Mouse (Mus musculus) embryonic facial prominence, embryonic 10.5 days (tissue): ENCODE measurements around the gene Erc1. TPM values are rescaled to one million over a fixed set of nuclear protein-coding genes. Genes with fewer than 3 reads are reported as not detected.

ENCODE experiments used
- DNase-seq: peaks from one replicate; pipeline ENCODE4 v3.0.0-alpha.2; 2017; ENCODE audit warnings: low spot score
- H3K27ac ChIP-seq: fragments of 300-500 bp; sonication (generic); replicated peaks from 2 replicates; pipeline ENCODE4 v1.5.1; 2016; ENCODE audit warnings: mild to moderate bottlenecking
- H3K27me3 ChIP-seq: fragments of 300-500 bp; sonication (generic); replicated peaks from 2 replicates; pipeline ENCODE4 v1.6.1; 2016; ENCODE audit warnings: low read depth, mild to moderate bottlenecking; ENCODE audit not compliant: poor library complexity, severe bottlenecking
- H3K36me3 ChIP-seq: fragments of 300-500 bp; sonication (generic); replicated peaks from 2 replicates; pipeline ENCODE4 v1.6.1; 2016; ENCODE audit warnings: mild to moderate bottlenecking, moderate library complexity
- H3K4me1 ChIP-seq: fragments of 300-500 bp; sonication (generic); 2 replicates; pipeline ENCODE4 v1.6.1; 2016
- H3K4me3 ChIP-seq: fragments of 300-500 bp; sonication (generic); 2 replicates; pipeline ENCODE4 v1.5.1; 2016; ENCODE audit warnings: mild to moderate bottlenecking, moderate library complexity
- H3K9me3 ChIP-seq: fragments of 300-500 bp; sonication (generic); 2 replicates; pipeline ENCODE4 v1.6.1; 2016; ENCODE audit warnings: mild to moderate bottlenecking
- WGBS: fragments of 180-500 bp; shearing (Covaris S2); methylation state at CpG from one replicate; pipeline ENCODE4 v1.1.7; 2016; 5-methylcytosine and 5-hydroxymethylcytosine counted together
- polyA plus RNA-seq: library from polyadenylated mRNA; unstranded; fragments of >200 nt; fragmentation: Nextera tagmentation; extraction: Ambion mirVana; gene quantifications from 2 replicates; pipeline ENCODE4 v1.2.1, GENCODE M21; 2016

Gene Erc1
- 24.9 and 25.2 TPM in 2 replicates for polyA plus RNA-seq

DNA sequence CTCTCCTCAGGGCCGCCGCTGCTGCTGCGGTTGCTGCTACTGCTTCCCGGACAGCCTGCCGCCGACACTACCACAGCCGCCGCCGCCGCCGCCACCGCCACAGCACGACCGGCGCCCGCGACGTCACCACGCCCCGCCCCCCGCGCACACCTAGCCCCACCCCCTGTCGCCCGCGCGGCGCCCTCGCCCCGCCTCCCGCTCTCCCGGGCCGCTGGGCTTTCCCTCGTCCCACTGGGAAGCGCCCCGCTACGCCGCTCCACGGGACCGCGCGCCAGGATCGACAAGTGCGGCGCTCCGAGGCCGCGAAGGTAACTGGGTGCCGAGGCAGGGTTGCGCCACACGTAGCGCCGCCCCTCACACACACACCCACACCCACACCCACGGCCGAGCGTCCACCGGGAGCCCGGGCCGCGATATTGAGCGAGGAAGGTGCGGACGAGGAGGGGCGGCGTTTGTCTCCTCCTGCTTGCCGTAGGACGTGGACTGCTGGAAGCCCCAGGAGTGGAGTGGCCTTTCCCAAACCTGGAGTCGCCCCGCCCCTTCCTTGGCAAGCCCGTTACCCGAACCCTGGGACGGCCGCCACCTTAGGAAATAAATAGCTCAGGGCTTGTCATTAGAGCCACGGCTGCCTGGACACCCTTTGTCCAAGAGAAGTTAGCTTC lies at the start of gene Erc1:
TSS of gene Erc1 (minus strand) at position 134 of the 662 bp plus-strand sequence.
- H3K4me3 ChIP-seq, result peak within 1 kb of the TSS; percentile 91
- under 1% methylated on average over 72 of the region's 73 CpGs for WGBS
- DNase-seq, result peak; percentile 97
- peak within 1 kb of the TSS; percentile 98 for H3K27ac ChIP-seq
- H3K4me1 ChIP-seq, result peaks cover 20% of the 10 kb centered on the region
- no peaks in the 10 kb centered on the region for H3K9me3 ChIP-seq
- no peaks in the 10 kb centered on the region for H3K27me3 ChIP-seq
- no peaks in the 10 kb centered on the region for H3K36me3 ChIP-seq

DNA sequence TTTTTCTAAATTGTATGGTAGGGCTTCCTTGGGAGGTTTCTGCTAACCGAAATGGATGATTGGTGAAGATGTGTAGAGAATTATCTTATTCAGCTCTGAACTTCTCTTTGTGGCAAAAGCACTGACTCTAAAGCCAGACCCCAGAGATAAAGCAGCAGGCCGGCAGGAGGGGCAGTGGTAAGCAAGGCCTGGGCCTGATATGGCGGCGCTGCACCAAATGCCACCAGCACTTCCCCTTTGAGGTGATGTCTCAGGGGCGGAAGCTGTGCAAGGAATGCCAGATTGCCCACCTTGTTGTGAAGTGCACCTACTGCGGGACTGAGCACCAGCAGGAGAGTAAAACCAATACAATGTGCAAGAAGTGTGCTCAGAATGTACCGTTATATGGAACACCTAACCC lies 44.7 kb upstream of the Erc1 start:
- DNase-seq, result no peak
- WGBS, result 80% methylated on average over 7 of the region's 7 CpGs
- Histone ChIP-seq H3K36me3 (no peaks in the 10 kb centered on the region), H3K4me3 (no peak overlapping the region), H3K27ac (no peak overlapping the region), H3K4me1 (no peaks in the 10 kb centered on the region), H3K27me3 (0 out of 2 replicates have a peak, but pooled peaks cover 8% of the 10 kb centered on the region), H3K9me3 (no peaks in the 10 kb centered on the region)

DNA sequence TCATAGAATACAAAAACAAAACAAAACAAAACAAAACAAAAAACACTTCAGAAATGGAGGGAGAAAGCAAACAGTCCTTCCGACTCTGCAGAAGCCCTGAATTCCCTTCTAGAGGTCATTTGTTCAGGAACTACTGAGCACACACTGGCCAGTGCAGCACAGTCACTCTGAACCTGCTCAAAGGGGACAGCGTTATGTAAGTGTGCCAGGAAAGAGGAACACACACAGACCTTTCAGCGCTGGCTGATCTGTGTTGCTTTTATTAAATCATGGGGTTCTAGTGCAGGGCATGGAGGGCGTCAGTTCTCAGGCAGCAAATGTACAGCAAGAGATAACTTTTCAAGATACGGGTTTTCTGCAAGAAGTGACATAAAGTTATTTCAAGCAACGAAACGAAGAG lies 35.2 kb upstream of the Erc1 start:
- no peak for DNase-seq
- H3K27ac ChIP-seq, result no peak overlapping the region
- H3K27me3 ChIP-seq, result no peaks in the 10 kb centered on the region
- 84% methylated on average over 7 of the region's 7 CpGs for WGBS
- 0 out of 2 replicates have a peak, but pooled peaks cover 5% of the 10 kb centered on the region for H3K4me1 ChIP-seq
- no peak overlapping the region for H3K4me3 ChIP-seq
- H3K9me3 ChIP-seq, result no peaks in the 10 kb centered on the region
- H3K36me3 ChIP-seq, result no peaks in the 10 kb centered on the region

DNA sequence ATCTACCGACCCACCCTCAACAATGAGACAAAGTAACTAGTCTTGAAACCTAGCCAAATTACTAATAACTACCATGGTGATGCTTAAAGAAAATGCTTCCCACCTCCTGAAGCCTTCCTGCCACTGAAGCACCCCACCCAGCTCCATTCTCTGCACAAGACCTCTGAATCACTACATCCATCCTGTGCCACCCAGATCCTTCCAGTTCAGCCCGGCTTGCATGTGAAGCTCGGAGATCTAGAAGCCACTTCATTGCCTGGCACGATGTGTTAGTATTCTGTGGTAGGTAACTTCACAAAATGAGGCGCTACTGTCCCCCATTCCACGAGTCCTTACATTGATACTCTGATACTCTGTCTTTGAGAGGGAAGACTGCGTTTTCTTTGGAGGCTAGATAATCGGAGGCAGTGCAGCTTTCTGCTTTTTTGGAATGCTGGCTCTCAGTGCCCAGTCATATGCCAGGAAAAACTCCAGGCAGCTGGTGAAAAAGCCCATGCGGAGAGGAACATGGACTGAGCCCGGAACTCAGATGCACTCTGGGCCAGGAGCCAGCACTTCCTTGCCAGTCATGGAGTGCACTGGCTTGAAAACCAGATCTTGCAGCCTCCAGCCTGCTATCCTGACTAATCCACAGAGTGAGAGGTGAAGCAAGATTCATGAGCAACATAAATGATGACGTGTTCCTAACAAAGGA lies 16.5 kb upstream of the Erc1 start:
- H3K9me3 ChIP-seq, result no peaks in the 10 kb centered on the region
- H3K4me1 ChIP-seq, result peaks cover 7% of the 10 kb centered on the region
- no peak overlapping the region for H3K4me3 ChIP-seq
- DNase-seq, result no peak
- H3K36me3 ChIP-seq, result no peaks in the 10 kb centered on the region
- no peaks in the 10 kb centered on the region for H3K27me3 ChIP-seq
- H3K27ac ChIP-seq, result no peak overlapping the region
- WGBS, result 92% methylated on average over 11 of the region's 11 CpGs

DNA sequence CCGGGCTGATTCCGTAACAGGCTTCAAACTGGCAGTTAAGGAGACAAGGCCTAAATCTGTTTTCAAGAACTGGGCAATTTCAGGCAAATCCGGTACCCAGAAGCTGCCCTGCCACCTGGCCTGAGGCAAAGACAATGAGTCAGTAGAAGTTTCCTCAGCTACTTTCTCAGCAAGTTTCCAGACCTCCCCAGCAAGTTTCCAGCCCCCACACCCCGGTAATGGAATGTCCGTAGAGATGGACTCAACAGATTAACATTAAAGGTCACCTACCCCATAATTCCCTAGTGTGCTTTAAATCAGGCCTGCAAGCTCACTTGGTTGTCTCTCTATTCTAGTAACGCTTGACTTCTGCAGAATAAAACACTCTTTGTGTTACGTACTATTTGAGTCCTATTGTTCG lies 13.6 kb upstream of the Erc1 start:
- Histone ChIP-seq H3K9me3 (no peaks in the 10 kb centered on the region), H3K4me1 (peaks cover 7% of the 10 kb centered on the region), H3K36me3 (no peaks in the 10 kb centered on the region), H3K27me3 (no peaks in the 10 kb centered on the region), H3K4me3 (no peak overlapping the region), H3K27ac (no peak overlapping the region)
- WGBS, result 46% methylated on average over 8 of the region's 8 CpGs
- no peak for DNase-seq

DNA sequence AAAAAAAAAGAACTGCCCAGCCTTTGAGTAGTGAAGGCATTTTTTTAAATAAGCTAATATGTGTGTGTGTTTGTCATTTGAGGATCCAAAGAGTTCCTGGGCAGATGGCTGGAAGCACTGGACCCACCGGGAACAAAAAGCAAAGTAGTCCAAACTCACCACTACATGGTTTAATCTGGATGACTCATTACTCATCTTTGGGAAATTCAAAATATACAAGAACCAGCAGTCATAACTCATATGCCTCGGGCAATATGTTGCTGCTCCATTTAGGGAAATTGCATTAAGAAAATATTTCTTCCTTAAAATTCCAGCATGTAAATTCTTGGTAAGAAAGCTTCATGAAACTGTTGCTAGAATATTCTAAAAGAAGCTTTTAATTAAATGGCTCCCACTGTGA lies 12.3 kb upstream of the Erc1 start:
- H3K4me3 ChIP-seq, result no peak overlapping the region
- H3K9me3 ChIP-seq, result no peaks in the 10 kb centered on the region
- no peaks in the 10 kb centered on the region for H3K27me3 ChIP-seq
- H3K36me3 ChIP-seq, result no peaks in the 10 kb centered on the region
- no peak overlapping the region for H3K27ac ChIP-seq
- 90% methylated on average over 2 of the region's 2 CpGs for WGBS
- DNase-seq, result no peak
- H3K4me1 ChIP-seq, result peaks cover 7% of the 10 kb centered on the region

DNA sequence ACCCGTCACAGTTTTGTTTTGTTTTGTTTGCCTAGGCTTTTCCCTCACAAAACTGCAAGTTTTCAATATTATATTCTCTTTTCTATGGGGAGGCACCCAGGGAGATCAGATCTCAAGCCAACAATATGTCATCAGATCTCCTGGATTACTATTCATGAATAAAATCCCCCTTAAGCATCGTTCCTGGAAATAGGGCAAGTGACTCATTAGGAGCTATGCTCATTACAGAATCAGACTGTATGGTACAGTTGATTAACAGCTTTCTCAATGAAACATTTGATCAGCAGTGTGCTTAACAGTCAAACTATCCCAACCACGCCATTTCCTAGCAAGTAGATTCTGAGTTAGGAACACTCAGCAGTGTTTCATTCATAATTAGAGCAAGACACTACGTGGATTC lies 7.5 kb upstream of the Erc1 start:
- no peaks in the 10 kb centered on the region for H3K9me3 ChIP-seq
- DNase-seq, result no peak
- no peaks in the 10 kb centered on the region for H3K36me3 ChIP-seq
- H3K27me3 ChIP-seq, result no peaks in the 10 kb centered on the region
- no peak overlapping the region for H3K4me3 ChIP-seq
- 89% methylated on average over 4 of the region's 4 CpGs for WGBS
- H3K27ac ChIP-seq, result no peak overlapping the region
- no peaks in the 10 kb centered on the region for H3K4me1 ChIP-seq

DNA sequence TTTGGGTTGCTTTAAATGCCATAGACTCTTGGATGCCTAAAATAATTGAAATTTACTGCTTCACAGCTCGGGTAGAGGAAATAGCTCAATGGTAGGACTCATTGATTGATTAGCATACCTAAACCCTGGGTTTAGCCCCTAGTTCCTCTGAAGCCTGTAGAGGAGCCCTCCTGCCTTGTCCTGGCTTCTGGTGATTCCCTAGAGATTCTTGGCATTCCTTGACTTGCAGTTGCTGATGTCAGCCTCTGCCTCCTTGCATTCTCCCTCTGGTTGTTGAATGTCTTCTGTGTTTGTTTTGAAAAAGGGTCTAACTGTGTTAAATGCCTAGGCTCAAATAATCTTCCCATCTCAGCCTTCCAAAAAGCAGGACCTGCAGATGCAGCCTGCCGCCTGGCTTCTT lies 6.2 kb upstream of the Erc1 start:
- Histone ChIP-seq H3K27me3 (no peaks in the 10 kb centered on the region), H3K4me3 (no peak overlapping the region), H3K27ac (no peak overlapping the region), H3K4me1 (peaks cover 4% of the 10 kb centered on the region), H3K36me3 (no peaks in the 10 kb centered on the region), H3K9me3 (no peaks in the 10 kb centered on the region)
- no peak for DNase-seq
- 36% methylated on average over 2 of the region's 2 CpGs for WGBS

DNA sequence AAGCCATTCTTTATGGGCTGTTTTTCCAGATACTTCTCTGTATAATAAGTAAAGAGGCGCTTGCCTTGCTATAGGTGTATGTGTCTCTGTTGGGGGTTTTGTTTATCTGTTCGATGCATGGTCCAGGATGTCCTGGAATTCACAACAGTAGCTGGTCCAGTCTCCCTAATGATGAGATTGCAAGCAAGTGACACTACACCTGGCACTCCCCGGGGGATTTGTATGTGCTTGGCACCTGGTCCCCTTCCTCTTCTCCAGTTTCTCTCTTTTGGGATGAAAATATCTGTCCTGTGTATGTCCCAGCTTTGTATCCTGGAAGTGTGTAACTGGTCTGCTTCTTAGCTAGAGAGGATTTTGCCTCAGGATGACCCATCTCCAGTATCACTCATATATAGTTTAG lies 1.9 kb upstream of the Erc1 start:
- DNase-seq, result no peak
- Histone ChIP-seq H3K27me3 (no peaks in the 10 kb centered on the region), H3K4me1 (peaks cover 20% of the 10 kb centered on the region), H3K27ac (no peak overlapping the region), H3K36me3 (no peaks in the 10 kb centered on the region), H3K9me3 (no peaks in the 10 kb centered on the region), H3K4me3 (no peak overlapping the region)
- WGBS, result 94% methylated on average over 3 of the region's 3 CpGs

DNA sequence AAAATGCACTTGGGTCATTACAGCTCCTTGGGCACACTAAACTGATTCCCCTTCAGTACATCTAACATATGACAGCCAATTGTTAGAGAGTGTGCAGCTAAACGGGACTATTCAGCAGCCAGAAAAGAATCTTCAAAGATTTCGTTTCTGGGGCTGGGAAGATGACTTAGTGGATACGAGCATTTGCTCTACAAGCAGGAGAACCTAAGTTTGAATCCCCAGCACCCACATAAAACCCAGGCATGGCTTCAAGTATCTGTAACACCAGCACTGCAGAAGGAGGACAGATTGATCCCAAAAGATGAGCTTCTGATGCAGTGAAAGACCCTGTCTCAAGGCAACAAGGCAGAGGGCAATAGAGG lies 1.4 kb upstream of the Erc1 start:
- peaks cover 20% of the 10 kb centered on the region for H3K4me1 ChIP-seq
- peak overlapping the region; percentile 91 for H3K4me3 ChIP-seq
- no peak for DNase-seq
- no peaks in the 10 kb centered on the region for H3K9me3 ChIP-seq
- peak overlapping the region; percentile 98; the same call in 1 of the 2 replicates for H3K27ac ChIP-seq
- H3K27me3 ChIP-seq, result no peaks in the 10 kb centered on the region
- H3K36me3 ChIP-seq, result no peaks in the 10 kb centered on the region
- WGBS, result 72% methylated on average over 3 of the region's 3 CpGs

DNA sequence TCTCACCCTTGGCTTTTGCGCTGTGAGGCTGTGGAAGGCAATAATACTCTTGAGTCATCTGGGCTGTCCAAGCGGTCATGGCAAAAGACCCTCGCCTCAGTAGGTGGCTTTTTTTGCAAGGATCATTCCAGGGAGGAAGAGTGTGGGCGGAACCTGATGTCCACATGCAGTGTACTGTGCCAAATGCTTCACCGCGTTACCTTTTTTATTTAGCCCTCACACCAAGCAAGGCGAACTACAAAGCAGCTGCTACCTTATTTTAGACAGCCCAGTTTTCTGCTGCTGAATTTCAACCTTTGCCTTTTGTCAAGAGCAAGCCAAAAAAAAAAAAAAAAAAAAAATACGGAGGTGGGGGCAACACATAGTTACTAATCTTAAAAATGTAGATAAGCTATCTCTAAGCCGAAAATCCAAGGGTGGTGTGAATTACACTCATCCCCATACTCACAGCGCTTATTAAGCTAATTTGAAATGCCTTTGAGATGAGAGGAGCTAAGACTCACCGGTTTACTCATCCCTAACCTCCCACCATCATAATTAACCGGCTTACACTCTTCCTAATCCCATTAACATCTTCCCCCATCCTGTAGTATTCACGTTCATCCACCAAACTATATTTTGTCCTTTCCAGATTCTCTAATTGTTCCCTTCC lies 855 bp upstream of the Erc1 start:
- Histone ChIP-seq H3K4me3 (peak overlapping the region; percentile 91), H3K27me3 (no peaks in the 10 kb centered on the region), H3K9me3 (no peaks in the 10 kb centered on the region), H3K36me3 (no peaks in the 10 kb centered on the region), H3K27ac (peak overlapping the region; percentile 98), H3K4me1 (peaks cover 20% of the 10 kb centered on the region)
- WGBS, result 24% methylated on average over 13 of the region's 13 CpGs
- DNase-seq, result no peak

DNA sequence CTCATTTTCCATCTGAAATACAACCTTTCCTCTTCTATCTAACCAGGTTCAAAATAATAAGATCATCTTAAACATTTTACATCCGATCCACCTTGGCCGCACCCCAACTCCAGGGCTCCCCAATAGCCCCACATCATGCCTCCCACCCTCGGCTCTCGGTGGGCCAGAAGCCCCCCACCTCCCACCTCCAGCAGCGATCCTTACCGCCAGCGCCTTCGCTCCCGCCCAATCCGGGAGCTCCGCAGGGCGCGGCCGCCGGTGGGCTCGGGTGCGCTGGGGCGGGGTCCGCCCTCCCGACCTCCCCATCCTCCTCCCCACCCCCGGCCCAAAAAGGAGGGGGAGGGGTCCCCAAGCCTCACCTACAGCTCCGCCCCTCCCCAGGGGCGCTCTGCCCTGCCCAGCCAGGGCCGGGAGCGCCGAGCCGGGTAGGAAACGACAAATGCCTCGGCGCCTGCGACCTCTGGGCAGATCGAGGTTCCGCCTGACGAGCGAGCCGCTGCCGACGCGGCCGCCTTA lies 391 bp downstream of the Erc1 start:
- Histone ChIP-seq H3K27me3 (no peaks in the 10 kb centered on the region), H3K27ac (peak overlapping the region; percentile 98), H3K4me3 (peak overlapping the region; percentile 91), H3K4me1 (peaks cover 20% of the 10 kb centered on the region), H3K9me3 (no peaks in the 10 kb centered on the region), H3K36me3 (no peaks in the 10 kb centered on the region)
- DNase-seq, result peak; percentile 86
- WGBS, result under 1% methylated on average over 40 of the region's 40 CpGs
